Mouse (Mus musculus): ENCODE measurements around the gene Skap2.

Gene Skap2

DNA sequence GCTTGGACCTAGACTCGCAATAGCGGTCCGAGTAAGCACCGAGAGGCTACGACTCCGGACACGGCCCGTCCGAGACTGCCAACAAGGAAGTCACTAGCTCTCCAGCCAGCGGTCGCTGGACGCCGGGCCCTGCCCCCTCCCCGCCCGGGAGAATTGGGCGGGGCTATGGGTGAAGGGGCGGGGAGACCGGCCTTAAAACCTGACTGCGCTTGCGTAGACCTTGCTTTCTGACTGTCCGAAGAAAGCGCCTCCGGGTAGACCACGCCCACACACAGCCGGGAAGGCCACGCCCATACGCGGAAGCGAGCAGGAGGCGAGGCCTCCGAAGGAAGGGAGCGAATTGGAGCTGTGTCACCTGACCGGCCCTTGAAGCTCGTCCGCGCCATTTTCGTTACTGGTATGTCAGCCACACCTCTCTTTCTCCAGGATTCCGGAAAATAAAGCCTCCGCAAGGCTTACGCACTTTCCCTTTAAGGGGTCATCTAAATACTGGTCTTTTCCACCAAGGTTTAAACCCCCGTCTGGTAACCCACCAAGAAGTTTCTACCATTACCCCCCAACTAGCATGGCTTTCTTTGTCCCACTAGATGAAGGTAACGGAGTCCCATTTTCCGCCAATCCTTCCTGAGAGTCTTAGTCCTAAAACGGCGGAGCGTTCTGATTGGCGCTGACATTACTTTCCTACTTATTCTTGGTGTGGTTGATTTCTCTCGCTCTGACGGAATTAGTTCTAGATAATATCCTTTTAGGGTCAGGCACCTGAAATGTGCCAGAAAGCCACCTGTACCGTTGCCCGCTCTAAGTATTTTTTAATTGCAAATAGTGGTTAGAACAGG lies at the start of gene Skap2:
Skap2 (minus strand) TSS at position 141 of the 836 bp plus-strand sequence.
- in situ Hi-C loops (cut with MboI; ENCODE audit: unreplicated experiment in 2 of 2), result loop anchor here (10.0 to 25.0 kb wide), 6 partner anchors 538 to 1850 kb away; partner anchors contain the start of genes Cbx3 (in 2 of the 2) and Hnrnpa2b1 (in 1 of the 2)

- in situ Hi-C loops (cut with MboI; ENCODE audit: unreplicated experiment in 2 of 2), result no loop called here
Observed at GRCm38 (mm10) chr6:52058899-52059448, 46.6 kb upstream of the Skap2 start.

- in situ Hi-C loops (cut with MboI; ENCODE audit: unreplicated experiment in 2 of 2), result no loop called here
Observed at GRCm38 (mm10) chr6:52058120-52058519, 45.8 kb upstream of the Skap2 start.

DNA sequence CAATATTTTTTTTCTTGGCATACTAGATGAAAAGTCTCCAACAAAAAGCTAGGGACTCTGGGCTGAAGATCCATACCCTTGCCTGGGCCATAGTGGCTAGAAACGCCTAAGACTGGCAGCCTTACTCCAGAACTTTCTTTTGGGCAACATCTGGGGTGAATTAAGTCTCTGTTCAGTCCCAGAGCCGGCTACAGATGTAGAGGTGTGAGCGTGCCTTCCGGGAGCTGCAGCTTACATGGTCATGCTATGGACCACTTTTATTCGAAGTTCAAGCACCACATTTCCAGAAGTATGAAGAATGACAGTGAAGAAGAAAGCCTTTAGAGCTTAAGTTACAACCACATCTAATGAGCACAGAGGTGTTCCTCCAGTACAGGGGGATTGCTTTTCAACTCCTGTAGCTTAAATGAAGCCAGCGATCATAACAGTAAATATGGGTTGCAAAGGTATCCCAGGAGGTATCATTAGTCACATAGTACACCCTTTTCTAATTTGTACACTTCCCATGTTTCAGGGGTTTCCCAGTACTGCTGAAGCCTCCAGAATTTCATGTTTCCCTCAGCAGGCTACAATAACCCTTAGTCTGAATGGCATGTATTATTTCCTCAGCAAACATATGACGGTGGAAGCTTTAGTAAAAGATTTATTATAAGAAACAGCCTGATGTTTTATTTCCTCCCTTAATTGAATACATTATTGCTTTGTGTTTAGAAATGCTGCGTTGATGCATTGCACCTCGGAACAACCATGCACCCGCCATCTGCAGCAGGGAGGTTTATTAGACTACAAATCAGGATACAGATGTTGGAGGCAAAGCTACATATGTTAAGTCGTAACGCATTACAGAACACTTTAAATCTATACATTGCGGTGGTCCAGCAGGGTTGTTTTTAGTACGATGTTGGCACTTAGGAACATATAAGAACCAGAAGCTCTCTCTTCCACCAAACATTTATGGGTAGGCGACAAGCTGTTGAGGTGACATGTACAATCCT lies 41.5 kb upstream of the Skap2 start:
- in situ Hi-C loops (cut with MboI; ENCODE audit: unreplicated experiment in 2 of 2), result no loop called here

DNA sequence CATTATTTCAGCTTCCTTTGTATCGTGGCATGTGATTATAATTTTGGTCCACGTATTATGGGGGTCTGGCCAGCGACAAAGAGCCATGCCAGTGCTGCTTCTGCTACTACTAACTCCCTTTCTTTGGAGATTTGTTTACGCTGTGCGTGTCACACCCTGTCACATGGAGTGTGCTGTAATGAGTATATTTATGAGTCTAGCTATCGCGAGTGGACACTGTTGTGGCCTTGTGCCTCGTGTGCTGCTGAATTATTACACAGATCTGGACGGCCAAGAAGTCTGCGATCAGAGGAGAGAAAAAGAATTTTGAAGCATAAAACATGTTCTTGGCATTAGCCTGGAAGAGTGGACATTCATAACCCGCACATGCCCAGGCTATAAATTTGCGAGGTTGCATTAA lies 37.7 kb upstream of the Skap2 start:
- in situ Hi-C loops (cut with MboI; ENCODE audit: unreplicated experiment in 2 of 2), result no loop called here

GRCm38 (mm10) chr6:52045517-52045916 lies 33.2 kb upstream of the Skap2 start:
- in situ Hi-C loops (cut with MboI; ENCODE audit: unreplicated experiment in 2 of 2), result no loop called here

- in situ Hi-C loops (cut with MboI; ENCODE audit: unreplicated experiment in 2 of 2), result loop anchor here (5.0 to 10.0 kb wide), 4 partner anchors 161 to 451 kb away; no protein-coding TSS in a partner anchor
Observed at GRCm38 (mm10) chr6:52036077-52036476, 23.7 kb upstream of the Skap2 start.

GRCm38 (mm10) chr6:52031181-52031580 lies 18.8 kb upstream of the Skap2 start:
- in situ Hi-C loops (cut with MboI; ENCODE audit: unreplicated experiment in 2 of 2), result loop anchor here in 1 of 2 experiments (10.0 kb wide), 2 partner anchors 156 to 446 kb away; no protein-coding TSS in a partner anchor

DNA sequence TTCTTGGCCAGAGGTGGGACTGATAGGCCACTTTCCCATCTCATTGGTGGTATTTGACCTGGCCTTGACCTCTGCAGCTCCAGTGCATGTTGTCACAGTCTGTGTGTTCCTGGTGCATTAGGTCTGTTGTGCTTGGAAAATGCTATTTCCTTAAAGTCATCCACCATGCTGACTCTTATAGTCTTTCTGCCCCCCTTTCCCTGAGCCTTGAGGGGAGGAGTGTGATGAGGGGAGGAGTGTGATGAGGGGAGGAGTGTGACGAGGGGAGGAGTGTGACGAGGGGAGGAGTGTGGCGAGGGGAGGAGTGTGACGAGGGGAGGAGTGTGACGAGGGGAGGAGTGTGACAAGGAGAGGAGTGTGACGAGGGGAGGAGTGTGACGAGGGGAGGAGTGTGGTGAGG lies 15.8 kb upstream of the Skap2 start:
- in situ Hi-C loops (cut with MboI; ENCODE audit: unreplicated experiment in 2 of 2), result no loop called here

DNA sequence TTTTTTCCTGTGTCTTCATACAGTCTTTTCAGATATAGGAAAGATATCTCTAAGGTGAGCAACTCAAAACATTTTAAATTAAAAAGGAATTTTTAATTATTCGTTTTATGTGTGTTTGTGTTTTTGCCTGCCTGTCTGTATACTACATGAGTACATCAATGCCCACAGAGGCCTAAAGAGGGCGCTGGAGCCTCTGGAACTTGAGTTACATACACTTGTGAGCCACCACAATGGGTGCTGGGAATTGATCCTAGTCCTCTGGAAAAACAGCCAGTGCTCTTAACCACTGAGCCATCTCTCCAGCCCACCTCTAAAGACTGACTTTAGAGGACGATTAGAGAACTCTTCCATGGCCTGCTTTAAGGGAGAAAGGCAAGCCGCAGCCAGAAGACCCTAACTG lies 14.8 kb upstream of the Skap2 start:
- in situ Hi-C loops (cut with MboI; ENCODE audit: unreplicated experiment in 2 of 2), result no loop called here

GRCm38 (mm10) chr6:52026281-52026680 lies 13.9 kb upstream of the Skap2 start:
- in situ Hi-C loops (cut with MboI; ENCODE audit: unreplicated experiment in 2 of 2), result no loop called here

DNA sequence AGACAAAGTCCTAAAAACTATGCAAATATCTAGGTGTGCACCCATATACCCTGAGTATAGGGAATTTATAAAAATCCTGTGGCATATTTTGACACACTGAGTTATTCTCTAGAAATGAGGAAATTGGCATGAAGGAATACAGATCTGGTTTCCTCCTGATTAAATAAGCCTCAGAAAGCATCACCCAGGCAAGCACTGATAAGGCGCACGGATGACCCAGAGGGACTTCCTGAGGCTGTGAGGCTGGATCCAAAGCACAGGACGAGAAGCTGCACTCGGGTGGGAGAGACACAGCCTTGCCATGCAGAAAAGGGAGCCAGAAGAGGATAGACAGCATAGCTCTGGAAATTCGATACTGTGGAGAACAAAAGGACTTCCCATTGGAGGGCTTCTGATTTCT lies 12.4 kb upstream of the Skap2 start:
- in situ Hi-C loops (cut with MboI; ENCODE audit: unreplicated experiment in 2 of 2), result loop anchor here (25.0 kb wide), 4 partner anchors 562 to 1862 kb away; partner anchors contain the start of genes Cbx3 (in 1 of the 2) and Hnrnpa2b1 (in 1 of the 2)

DNA sequence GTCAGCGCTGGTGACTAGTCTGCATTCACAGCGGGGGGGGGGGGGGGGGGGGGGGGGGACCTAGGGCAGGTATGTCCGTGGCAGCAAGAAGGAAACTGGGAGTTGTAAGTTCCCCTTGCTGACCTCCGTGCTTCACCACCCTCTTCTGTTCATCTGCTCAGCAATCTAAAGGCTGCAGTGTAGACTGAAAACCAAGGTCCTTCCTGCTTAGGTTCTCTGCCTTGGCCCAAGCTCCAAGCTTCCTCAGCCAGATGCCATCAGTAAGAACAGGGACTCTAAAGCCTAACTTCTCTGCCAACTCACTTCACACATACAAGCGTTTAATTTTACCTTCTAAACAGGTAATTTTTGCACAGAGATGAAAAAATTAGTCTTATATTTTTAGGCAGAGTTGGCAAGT lies 10.0 kb upstream of the Skap2 start:
- in situ Hi-C loops (cut with MboI; ENCODE audit: unreplicated experiment in 2 of 2), result loop anchor here (25.0 kb wide), 4 partner anchors 560 to 1860 kb away; partner anchors contain the start of genes Cbx3 (in 1 of the 2) and Hnrnpa2b1 (in 1 of the 2)

DNA sequence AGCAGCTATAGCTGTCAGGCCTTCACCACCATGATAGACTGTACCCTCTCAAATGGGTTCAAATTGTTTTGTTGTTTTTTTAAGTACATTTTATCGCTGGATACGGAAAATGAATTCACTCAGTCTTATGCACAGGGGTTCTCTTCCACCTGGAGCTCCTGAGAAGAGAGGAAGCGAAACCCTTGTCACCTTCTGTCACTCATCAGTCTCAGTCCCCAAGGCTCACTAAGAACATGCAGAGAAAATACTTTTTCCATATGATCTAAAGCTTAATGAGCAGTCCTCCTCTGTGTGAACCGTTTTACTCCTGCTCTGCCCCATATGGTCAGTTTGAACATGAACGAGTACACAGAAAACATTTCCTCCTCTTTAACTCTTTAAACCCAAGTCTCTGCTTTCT lies 7.9 kb upstream of the Skap2 start:
- in situ Hi-C loops (cut with MboI; ENCODE audit: unreplicated experiment in 2 of 2), result loop anchor here (25.0 kb wide), 4 partner anchors 558 to 1858 kb away; partner anchors contain the start of genes Cbx3 (in 1 of the 2) and Hnrnpa2b1 (in 1 of the 2)

GRCm38 (mm10) chr6:52013245-52013945 lies 1.0 kb upstream of the Skap2 start:
- in situ Hi-C loops (cut with MboI; ENCODE audit: unreplicated experiment in 2 of 2), result loop anchor here (10.0 to 25.0 kb wide), 6 partner anchors 539 to 1851 kb away; partner anchors contain the start of genes Cbx3 (in 2 of the 2) and Hnrnpa2b1 (in 1 of the 2)

- in situ Hi-C loops (cut with MboI; ENCODE audit: unreplicated experiment in 2 of 2), result loop anchor here (10.0 to 25.0 kb wide), 6 partner anchors 537 to 1849 kb away; partner anchors contain the start of genes Cbx3 (in 2 of the 2) and Hnrnpa2b1 (in 1 of the 2)
Observed at GRCm38 (mm10) chr6:52011559-52012408, 565 bp downstream of the Skap2 start.

DNA sequence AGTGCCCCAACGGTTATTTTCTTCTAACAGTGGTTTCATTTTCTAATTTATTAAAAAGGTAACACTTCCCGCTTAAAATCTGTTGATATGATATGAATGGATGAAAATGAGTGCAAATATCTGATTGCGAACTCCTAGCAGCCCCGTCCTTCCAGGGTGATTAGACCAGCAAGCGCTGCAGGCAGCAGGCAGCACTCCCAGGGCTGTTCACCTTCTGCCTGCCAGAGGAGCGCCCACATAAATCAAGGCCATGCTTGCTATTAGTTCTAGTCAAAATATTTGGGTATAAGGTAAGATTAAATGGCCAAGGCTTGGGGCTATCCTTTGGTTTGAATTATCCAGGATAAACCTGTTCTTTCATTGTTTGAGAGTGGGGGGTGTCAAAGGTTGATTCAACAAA lies 3.0 kb downstream of the Skap2 start:
- in situ Hi-C loops (cut with MboI; ENCODE audit: unreplicated experiment in 2 of 2), result loop anchor here (25.0 kb wide), 4 partner anchors 547 to 1847 kb away; partner anchors contain the start of genes Cbx3 (in 1 of the 2) and Hnrnpa2b1 (in 1 of the 2)

DNA sequence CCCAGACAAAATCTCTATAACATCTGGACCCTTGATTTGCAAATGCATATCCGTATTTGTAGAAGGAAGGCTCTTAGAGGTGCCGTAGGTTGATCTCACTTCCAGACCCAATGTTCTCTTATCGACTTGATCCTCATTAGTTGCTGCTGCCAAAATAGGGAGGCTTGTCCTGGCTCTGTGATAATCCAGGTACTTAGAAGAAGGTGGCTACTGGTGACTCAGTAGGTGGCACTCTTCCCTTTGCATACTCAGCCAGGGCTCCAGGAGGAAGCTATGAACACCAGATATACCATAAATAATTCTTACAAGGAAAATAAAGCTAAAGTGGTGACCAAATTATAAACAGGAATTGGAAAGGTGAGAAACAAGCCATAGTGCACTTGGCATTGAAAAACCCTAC lies 3.6 kb downstream of the Skap2 start:
- in situ Hi-C loops (cut with MboI; ENCODE audit: unreplicated experiment in 2 of 2), result loop anchor here (25.0 kb wide), 4 partner anchors 546 to 1846 kb away; partner anchors contain the start of genes Cbx3 (in 1 of the 2) and Hnrnpa2b1 (in 1 of the 2)
